Mouse (Mus musculus) cerebellum, adult 2 months (tissue): ENCODE measurements at regions not wholly inside any gene's neighbourhood (a gene's known extent, or its start where the extent isn't known, plus 50 kb on each side); places are given as distances from the start of the nearest gene placed in this dataset.

ENCODE experiments used
- CTCF ChIP-seq: fragments of 200-500 bp; IDR thresholded peaks from 2 replicates; pipeline ENCODE4 v1.5.1; 2011; ENCODE audit warnings: low read depth, mild to moderate bottlenecking, control low read depth, low read length, moderate library complexity, borderline replicate concordance; ENCODE audit not compliant: insufficient read depth
- POLR2A ChIP-seq: fragments of 200-500 bp; IDR thresholded peaks from 2 replicates; pipeline ENCODE4 v1.6.1; 2011; ENCODE audit warnings: low read length, control low read depth, borderline replicate concordance; ENCODE audit not compliant: insufficient read depth

DNA sequence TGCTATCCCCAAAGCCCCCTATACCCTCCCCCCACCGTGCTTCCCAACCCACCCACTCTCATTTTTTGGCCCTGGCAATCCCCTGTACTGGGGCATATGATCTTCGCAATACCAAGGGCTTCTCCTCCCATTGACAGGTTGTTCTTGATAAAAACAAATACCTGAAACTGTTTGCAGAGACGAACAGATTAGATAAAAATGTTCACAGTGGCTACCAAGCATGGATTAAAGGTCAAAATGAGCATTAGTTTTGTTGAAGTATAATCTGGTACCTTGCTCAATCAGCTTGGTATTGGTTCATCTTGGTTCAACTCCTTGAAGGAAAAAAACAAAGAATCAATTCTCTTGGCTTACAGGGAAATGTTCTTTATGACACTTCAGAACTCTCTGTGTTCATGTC lies 81.5 kb upstream of the Dab2 start:
- TF ChIP-seq POLR2A (no peak), CTCF (no peak)
